Comparison of ENCODE assay signal across 20 mouse cellular contexts in the genomic region with DNA sequence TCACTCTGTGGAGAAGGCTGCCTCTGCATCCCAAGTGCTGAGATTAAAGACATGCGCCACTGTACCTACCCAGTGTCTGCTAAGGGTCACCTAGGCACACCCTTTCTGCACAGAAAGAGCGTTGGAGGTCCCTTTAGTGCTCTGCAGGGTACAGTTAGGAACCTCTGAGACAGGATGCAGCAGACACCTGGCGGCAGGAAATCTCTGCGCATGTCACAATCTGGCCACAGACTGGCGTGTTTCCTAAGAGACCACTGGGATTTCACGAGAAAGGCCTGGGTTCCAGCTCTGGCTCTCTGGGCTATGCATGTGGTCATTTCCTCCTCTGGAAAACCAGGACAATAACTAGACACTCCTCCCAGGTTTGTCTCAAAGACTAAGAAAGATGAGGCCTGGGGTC.
DNase-seq lines count a peak whose midpoint lies in the region; ATAC-seq and TF ChIP-seq lines count a peak whose summit lies in the region.
"Had no signal": no experiment of that assay in that cellular context is flagged by ENCODE, and none has a peak within 500 bp of the region (broad histone marks: within the 10 kb centered on the region; RNA-seq: fewer than 3 reads in every experiment).

No protein-coding gene starts in this region.

- no peak for TF ChIP-seq CTCF in spleen, adult 2 months (IDR thresholded peaks at IDR 0.05; ENCODE audit: extremely low read depth, insufficient read depth, insufficient read length, insufficient replicate concordance)

- peak overlapping the region; percentile 42; the same call in 1 of the 2 replicates for H3K27ac ChIP-seq in heart, embryonic 15.5 days
- H3K27ac ChIP-seq in heart, embryonic 11.5 days (ENCODE audit: low read depth, low read length): no peak overlapping the region
- H3K27ac ChIP-seq in spleen, adult 2 months (ENCODE audit: insufficient read depth, low read length): 0 out of 2 replicates have a peak overlapping the region, but pooled peaks have one; percentile 2
- no peak overlapping the region for H3K27ac ChIP-seq in hindbrain, embryonic 13.5 days
- H3K27ac ChIP-seq: embryonic facial prominence, embryonic 13.5 days; hindbrain, postnatal 0 days; layer of hippocampus, adult 2 months; left cerebral cortex, adult 2 months; liver, embryonic 13.5 days; midbrain, embryonic 13.5 days had no signal

- 68% methylated on average over 6 of the region's 6 CpGs for WGBS in heart, embryonic 15.5 days
- WGBS in heart, embryonic 11.5 days (ENCODE audit: insufficient replicate concordance): 76% methylated on average over 6 of the region's 6 CpGs
- 18% methylated on average over 6 of the region's 6 CpGs for WGBS in spleen, adult 2 months
- 83% methylated on average over 6 of the region's 6 CpGs for WGBS in hindbrain, embryonic 13.5 days

- TF ChIP-seq POLR2A in spleen, adult 2 months (IDR thresholded peaks at IDR 0.05; ENCODE audit: low read depth, low read length): no peak

- ATAC-seq in CD4-positive, CD25-positive, alpha-beta regulatory T cell, adult 4 months: no peak
- ATAC-seq in heart, embryonic 15.5 days (replicated peaks; ENCODE audit: insufficient number of reproducible peaks, insufficient read depth, low FRiP score, low read depth): no peak
- no peak for ATAC-seq in heart, embryonic 11.5 days (replicated peaks; ENCODE audit: insufficient number of reproducible peaks, low FRiP score, low TSS enrichment)
- no peak for ATAC-seq in hindbrain, embryonic 13.5 days (ENCODE audit: low FRiP score)
- ATAC-seq: hindbrain, postnatal 0 days; midbrain, embryonic 13.5 days had no signal

- H3K9ac ChIP-seq in heart, embryonic 15.5 days: no peak overlapping the region
- H3K9ac ChIP-seq in heart, embryonic 11.5 days (ENCODE audit: low read depth, low read length): no peak overlapping the region
- H3K9ac ChIP-seq in hindbrain, embryonic 13.5 days: no peak overlapping the region
- H3K9ac ChIP-seq: embryonic facial prominence, embryonic 13.5 days; liver, embryonic 13.5 days; midbrain, embryonic 13.5 days had no signal

- H3K4me2 ChIP-seq in heart, embryonic 15.5 days: no peak overlapping the region
- H3K4me2 ChIP-seq in heart, embryonic 11.5 days: no peak overlapping the region
- H3K4me2 ChIP-seq in hindbrain, embryonic 13.5 days: no peak overlapping the region
- H3K4me2 ChIP-seq: embryonic facial prominence, embryonic 13.5 days; liver, embryonic 13.5 days; midbrain, embryonic 13.5 days had no signal

- H3K4me1 ChIP-seq in heart, embryonic 15.5 days (replicated peaks): peaks cover 37% of the 10 kb centered on the region
- peaks cover 14% of the 10 kb centered on the region for H3K4me1 ChIP-seq in heart, embryonic 11.5 days (ENCODE audit: control insufficient read depth, insufficient read depth, low read length)
- peaks cover 17% of the 10 kb centered on the region; the same call in 1 of the 2 replicates for H3K4me1 ChIP-seq in spleen, adult 2 months (ENCODE audit: control insufficient read depth, insufficient read depth, insufficient read length)
- H3K4me1 ChIP-seq in hindbrain, embryonic 13.5 days (replicated peaks): peaks cover 4% of the 10 kb centered on the region

- no peaks in the 10 kb centered on the region for H3K36me3 ChIP-seq in heart, embryonic 15.5 days
- peaks cover under 1% of the 10 kb centered on the region; the same call in 1 of the 2 replicates for H3K36me3 ChIP-seq in heart, embryonic 11.5 days (ENCODE audit: control insufficient read depth, insufficient read depth, low read length)
- H3K36me3 ChIP-seq in spleen, adult 2 months (ENCODE audit: control insufficient read depth, insufficient read depth, low read length): no peaks in the 10 kb centered on the region
- H3K36me3 ChIP-seq in hindbrain, embryonic 13.5 days: no peaks in the 10 kb centered on the region
- H3K36me3 ChIP-seq: embryonic facial prominence, embryonic 13.5 days; liver, embryonic 13.5 days; midbrain, embryonic 13.5 days had no signal

- no peaks in the 10 kb centered on the region for H3K27me3 ChIP-seq in heart, embryonic 15.5 days
- H3K27me3 ChIP-seq in heart, embryonic 11.5 days (ENCODE audit: control insufficient read depth, insufficient read depth, low read length): no peaks in the 10 kb centered on the region
- no peaks in the 10 kb centered on the region for H3K27me3 ChIP-seq in spleen, adult 2 months (ENCODE audit: control insufficient read depth, insufficient read depth, low read length)
- no peaks in the 10 kb centered on the region; the same call in 1 of the 2 replicates for H3K27me3 ChIP-seq in hindbrain, embryonic 13.5 days
- H3K27me3 ChIP-seq: embryonic facial prominence, embryonic 13.5 days had no signal

- DNase-seq in CD4-positive, CD25-positive, alpha-beta regulatory T cell, adult 2 months (ENCODE audit: low read depth, low spot score): peak; percentile 60
- no peak for DNase-seq in spleen, adult 2 months (ENCODE audit: low read depth in 1 of 2, low spot score in 2 of 2)
- DNase-seq in spleen, adult 18-20 months: no peak
- peak; percentile 51 to 54 for DNase-seq in thymus, postnatal 36 days
- DNase-seq: adrenal gland, postnatal 14 days; cerebellum, adult 2 months; heart, postnatal 36 days; kidney, postnatal 10 days; liver, embryonic 13.5 days; right cerebral cortex, postnatal 4 days had no signal

- no peaks in the 10 kb centered on the region; the same call in 1 of the 2 replicates for H3K9me3 ChIP-seq in heart, embryonic 15.5 days (replicated peaks)
- peaks cover under 1% of the 10 kb centered on the region; the same call in 1 of the 2 replicates for H3K9me3 ChIP-seq in heart, embryonic 11.5 days (replicated peaks; ENCODE audit: control insufficient read depth, low read length)
- no peaks in the 10 kb centered on the region; the same call in 1 of the 2 replicates for H3K9me3 ChIP-seq in hindbrain, embryonic 13.5 days
- H3K9me3 ChIP-seq: liver, embryonic 13.5 days; midbrain, embryonic 13.5 days had no signal

- no peak overlapping the region for H3K4me3 ChIP-seq in heart, embryonic 15.5 days
- H3K4me3 ChIP-seq in heart, embryonic 11.5 days (ENCODE audit: low read depth, low read length): no peak overlapping the region
- no peak overlapping the region for H3K4me3 ChIP-seq in spleen, adult 2 months (ENCODE audit: extremely low read depth, insufficient read depth, insufficient read length)
- no peak overlapping the region for H3K4me3 ChIP-seq in hindbrain, embryonic 13.5 days
- H3K4me3 ChIP-seq: embryonic facial prominence, embryonic 13.5 days; layer of hippocampus, adult 2 months; left cerebral cortex, adult 2 months; liver, embryonic 13.5 days; midbrain, embryonic 13.5 days; myocyte had no signal

Comparison
In these comparisons a context has a peak if more than half of its experiments do, and no peak if none do; other contexts are left out.
1. H3K27ac ChIP-seq: peak in heart, embryonic 15.5 days (single experiment) and spleen, adult 2 months (single experiment); none in heart, embryonic 11.5 days (single experiment) and hindbrain, embryonic 13.5 days (single experiment).
2. DNase-seq: peak in CD4-positive, CD25-positive, alpha-beta regulatory T cell, adult 2 months (single experiment) and thymus, postnatal 36 days (2 of 2); none in spleen, adult 2 months (0 of 2) and spleen, adult 18-20 months (0 of 2).